Mouse (Mus musculus) ovary, adult 18-20 months (tissue): ENCODE measurements around the gene Alms1.
"Not testable (repeated sequence)": the region's sequence is repeated elsewhere in the genome, so short reads cannot be mapped to it uniquely, and the experiment has no call there.

Source experiments
- DNase-seq: peaks from one replicate; pipeline ENCODE4 v3.0.0; 2022; ENCODE audit warnings: low spot score, mixed read lengths

The Alms1 gene

GRCm38 (mm10) chr6:85587396-85588143, at the start of gene Alms1:
Alms1 (plus strand) TSS chr6:85587531.
- DNase-seq: peak; percentile 91

GRCm38 (mm10) chr6:85543351-85544175, 43.8 kb upstream of the Alms1 start:
- DNase-seq: no peak

- DNase-seq: no peak
Observed at GRCm38 (mm10) chr6:85544251-85544881, 43.0 kb upstream of the Alms1 start.

- DNase-seq: no peak
Observed at GRCm38 (mm10) chr6:85547642-85548041, 39.7 kb upstream of the Alms1 start.

- DNase-seq: no peak
Observed at GRCm38 (mm10) chr6:85562374-85562773, 25.0 kb upstream of the Alms1 start.

- DNase-seq: no peak
Observed at GRCm38 (mm10) chr6:85572816-85573215, 14.5 kb upstream of the Alms1 start.

GRCm38 (mm10) chr6:85581688-85582087, 5.6 kb upstream of the Alms1 start:
- no peak for DNase-seq

GRCm38 (mm10) chr6:85584612-85585011, 2.7 kb upstream of the Alms1 start:
- no peak for DNase-seq

- no peak for DNase-seq
Observed at GRCm38 (mm10) chr6:85586805-85587367, 445 bp upstream of the Alms1 start.

- no peak for DNase-seq
Observed at GRCm38 (mm10) chr6:85588164-85588563, 833 bp downstream of the Alms1 start.

GRCm38 (mm10) chr6:85588568-85588967, 1.2 kb downstream of the Alms1 start:
- no peak for DNase-seq

GRCm38 (mm10) chr6:85590116-85590515, 2.8 kb downstream of the Alms1 start:
- DNase-seq: no peak

GRCm38 (mm10) chr6:85599310-85599709, 12.0 kb downstream of the Alms1 start:
- no peak for DNase-seq

GRCm38 (mm10) chr6:85610511-85610910, 23.2 kb downstream of the Alms1 start:
- no peak for DNase-seq

- no peak for DNase-seq
Observed at GRCm38 (mm10) chr6:85620826-85621225, 33.5 kb downstream of the Alms1 start.

GRCm38 (mm10) chr6:85621600-85621999, 34.3 kb downstream of the Alms1 start:
- no peak for DNase-seq

GRCm38 (mm10) chr6:85624511-85624910, 37.2 kb downstream of the Alms1 start:
- DNase-seq: no peak

- no peak for DNase-seq
Observed at GRCm38 (mm10) chr6:85633165-85633564, 45.8 kb downstream of the Alms1 start.

- no peak for DNase-seq
Observed at GRCm38 (mm10) chr6:85653244-85653643, 65.9 kb downstream of the Alms1 start.

- DNase-seq: peak; percentile 43
Observed at GRCm38 (mm10) chr6:85701943-85702342, 114.6 kb downstream of the Alms1 start.

- DNase-seq: not testable (repeated sequence)
Observed at GRCm38 (mm10) chr6:85709206-85709605, 121.9 kb downstream of the Alms1 start.

- DNase-seq: not testable (repeated sequence)
Observed at GRCm38 (mm10) chr6:85709607-85710006, 122.3 kb downstream of the Alms1 start.
